Mouse (Mus musculus): ENCODE data around the gene Deup1. TPM values are rescaled to one million over a fixed set of nuclear protein-coding genes. Genes with fewer than 3 reads are reported as not detected.
"Not testable (repeated sequence)": the region's sequence is repeated elsewhere in the genome, so short reads cannot be mapped to it uniquely, and the experiment has no call there.

The Deup1 gene
- polyA plus RNA-seq, 1 experiment from 2014 or later, result 0.15 TPM

- Histone ChIP-seq H3K9ac (no peak overlapping the region), H3K27ac (no peak overlapping the region), H3K4me2 (replicated peaks) (no peak overlapping the region), H3K4me3 (no peak overlapping the region), H3K4me1 (peaks cover 9% of the 10 kb centered on the region), H3K27me3 (no peaks in the 10 kb centered on the region), H3K36me3 (no peaks in the 10 kb centered on the region), H3K9me3 (no peaks in the 10 kb centered on the region)
- WGBS, result 86% methylated on average over 9 of the region's 9 CpGs
- ATAC-seq (ENCODE audit: low FRiP score, low read depth), result peak; percentile 49; the same call in 1 of the 2 replicates
These were observed 43.5 kb downstream of the Deup1 start for GRCm38 (mm10) chr9:15584209-15584608.

GRCm38 (mm10) chr9:15582026-15582425, 45.7 kb downstream of the Deup1 start:
- H3K36me3 ChIP-seq, result no peaks in the 10 kb centered on the region
- no peak for ATAC-seq (ENCODE audit: low FRiP score, low read depth)
- WGBS, result 81% methylated on average over 5 of the region's 5 CpGs
- H3K4me1 ChIP-seq, result peaks cover 9% of the 10 kb centered on the region
- H3K4me2 ChIP-seq (replicated peaks), result no peak overlapping the region
- H3K9ac ChIP-seq, result no peak overlapping the region
- H3K27me3 ChIP-seq, result no peaks in the 10 kb centered on the region
- H3K4me3 ChIP-seq, result no peak overlapping the region
- no peaks in the 10 kb centered on the region for H3K9me3 ChIP-seq
- no peak overlapping the region for H3K27ac ChIP-seq

GRCm38 (mm10) chr9:15580176-15580575, 47.6 kb downstream of the Deup1 start:
- Histone ChIP-seq H3K27ac (no peak overlapping the region), H3K4me1 (peaks cover 3% of the 10 kb centered on the region), H3K27me3 (no peaks in the 10 kb centered on the region), H3K9me3 (no peaks in the 10 kb centered on the region), H3K36me3 (no peaks in the 10 kb centered on the region), H3K4me3 (no peak overlapping the region), H3K9ac (no peak overlapping the region), H3K4me2 (replicated peaks) (no peak overlapping the region)
- no peak for ATAC-seq (ENCODE audit: low FRiP score, low read depth)
- WGBS, result 29% methylated on average over 6 of the region's 6 CpGs

- Histone ChIP-seq H3K4me2 (replicated peaks) (no peak overlapping the region), H3K9me3 (no peaks in the 10 kb centered on the region), H3K27ac (no peak overlapping the region), H3K4me1 (peaks cover 14% of the 10 kb centered on the region), H3K9ac (no peak overlapping the region), H3K27me3 (no peaks in the 10 kb centered on the region), H3K36me3 (no peaks in the 10 kb centered on the region), H3K4me3 (no peak overlapping the region)
- 86% methylated on average over 9 of the region's 9 CpGs for WGBS
- no peak for ATAC-seq (ENCODE audit: low FRiP score, low read depth)
These were observed 48.8 kb downstream of the Deup1 start for GRCm38 (mm10) chr9:15578946-15579345.

GRCm38 (mm10) chr9:15578427-15578826, 49.3 kb downstream of the Deup1 start:
- WGBS, result 11% methylated on average over 1 of the region's 1 CpGs
- Histone ChIP-seq H3K4me1 (peaks cover 14% of the 10 kb centered on the region), H3K36me3 (no peaks in the 10 kb centered on the region), H3K4me3 (no peak overlapping the region), H3K27me3 (no peaks in the 10 kb centered on the region), H3K27ac (no peak overlapping the region), H3K9me3 (no peaks in the 10 kb centered on the region), H3K4me2 (replicated peaks) (no peak overlapping the region), H3K9ac (no peak overlapping the region)
- no peak for ATAC-seq (ENCODE audit: low FRiP score, low read depth)

GRCm38 (mm10) chr9:15574750-15575454, 52.8 kb downstream of the Deup1 start:
- Histone ChIP-seq H3K36me3 (no peaks in the 10 kb centered on the region), H3K9me3 (no peaks in the 10 kb centered on the region), H3K27me3 (no peaks in the 10 kb centered on the region), H3K27ac (no peak overlapping the region), H3K9ac (no peak overlapping the region), H3K4me1 (peaks cover 12% of the 10 kb centered on the region), H3K4me3 (no peak overlapping the region), H3K4me2 (replicated peaks) (peak overlapping the region; percentile 37)
- WGBS, result 22% methylated on average over 13 of the region's 13 CpGs
- peak; percentile 69; the same call in 1 of the 2 replicates for ATAC-seq (ENCODE audit: low FRiP score, low read depth)

GRCm38 (mm10) chr9:15562353-15562752, 65.4 kb downstream of the Deup1 start:
- Histone ChIP-seq H3K9ac (no peak overlapping the region), H3K9me3 (no peaks in the 10 kb centered on the region), H3K27ac (no peak overlapping the region), H3K4me1 (peaks cover 17% of the 10 kb centered on the region), H3K27me3 (no peaks in the 10 kb centered on the region), H3K36me3 (no peaks in the 10 kb centered on the region), H3K4me3 (no peak overlapping the region), H3K4me2 (replicated peaks) (no peak overlapping the region)
- no peak for ATAC-seq (ENCODE audit: low FRiP score, low read depth)
- WGBS, result 88% methylated on average over 7 of the region's 7 CpGs

- Histone ChIP-seq H3K36me3 (no peaks in the 10 kb centered on the region), H3K4me1 (peaks cover 17% of the 10 kb centered on the region), H3K9me3 (no peaks in the 10 kb centered on the region), H3K27me3 (no peaks in the 10 kb centered on the region), H3K4me3 (no peak overlapping the region), H3K27ac (no peak overlapping the region), H3K9ac (no peak overlapping the region), H3K4me2 (replicated peaks) (no peak overlapping the region)
- 68% methylated on average over 3 of the region's 3 CpGs for WGBS
- no peak for ATAC-seq (ENCODE audit: low FRiP score, low read depth)
These were observed 67.3 kb downstream of the Deup1 start for GRCm38 (mm10) chr9:15560451-15560850.

- H3K4me3 ChIP-seq, result no peak overlapping the region
- no peak overlapping the region for H3K9ac ChIP-seq
- H3K36me3 ChIP-seq, result no peaks in the 10 kb centered on the region
- no peak overlapping the region for H3K4me2 ChIP-seq (replicated peaks)
- no peaks in the 10 kb centered on the region for H3K4me1 ChIP-seq
- H3K9me3 ChIP-seq, result no peaks in the 10 kb centered on the region
- WGBS, result 64% methylated on average over 8 of the region's 8 CpGs
- no peak for ATAC-seq (ENCODE audit: low FRiP score, low read depth)
- H3K27me3 ChIP-seq, result no peaks in the 10 kb centered on the region
- H3K27ac ChIP-seq, result no peak overlapping the region
These were observed 74.4 kb downstream of the Deup1 start for GRCm38 (mm10) chr9:15553322-15553721.

- Histone ChIP-seq H3K27ac (no peak overlapping the region), H3K27me3 (no peaks in the 10 kb centered on the region), H3K36me3 (no peaks in the 10 kb centered on the region), H3K4me3 (no peak overlapping the region), H3K4me2 (replicated peaks) (no peak overlapping the region), H3K4me1 (no peaks in the 10 kb centered on the region), H3K9ac (no peak overlapping the region), H3K9me3 (no peaks in the 10 kb centered on the region)
- ATAC-seq (ENCODE audit: low FRiP score, low read depth), result no peak
- WGBS, result 80% methylated on average over 15 of the region's 15 CpGs
These were observed 75.5 kb downstream of the Deup1 start for GRCm38 (mm10) chr9:15551933-15552851.

GRCm38 (mm10) chr9:15551073-15551472, 76.7 kb downstream of the Deup1 start:
- WGBS, result 90% methylated on average over 6 of the region's 6 CpGs
- H3K4me1 ChIP-seq, result not testable (repeated sequence)

GRCm38 (mm10) chr9:15550461-15550961, 77.2 kb downstream of the Deup1 start:
- ATAC-seq (ENCODE audit: low FRiP score, low read depth), result no peak
- no peaks in the 10 kb centered on the region for H3K4me1 ChIP-seq
- 94% methylated on average over 4 of the region's 4 CpGs for WGBS
- H3K4me3 ChIP-seq, result no peak overlapping the region
- H3K4me2 ChIP-seq (replicated peaks), result no peak overlapping the region
- H3K27ac ChIP-seq, result no peak overlapping the region
- no peaks in the 10 kb centered on the region for H3K27me3 ChIP-seq
- no peaks in the 10 kb centered on the region for H3K36me3 ChIP-seq
- H3K9me3 ChIP-seq, result no peaks in the 10 kb centered on the region
- H3K9ac ChIP-seq, result no peak overlapping the region

More at GRCm38 (mm10) chr9:15551073-15551472, 76.7 kb downstream of the Deup1 start:
- not testable (repeated sequence) for H3K36me3 ChIP-seq; H3K4me3 ChIP-seq; H3K4me2 ChIP-seq (replicated peaks); ATAC-seq (ENCODE audit: low FRiP score, low read depth); H3K27ac ChIP-seq; H3K9me3 ChIP-seq; H3K9ac ChIP-seq; H3K27me3 ChIP-seq

Data from limb, embryonic 13.5 days (tissue).